Mouse (Mus musculus) liver, embryonic 16.5 days (tissue): ENCODE measurements around the gene Rfx3. TPM values are rescaled to one million over a fixed set of nuclear protein-coding genes. Genes with fewer than 3 reads are reported as not detected.

ENCODE experiments used
- ATAC-seq: fragments of 200-750 bp; cut with Nextera tagmentation; 2 replicates; pipeline ENCODE4 v1.8.0; 2017; ENCODE audit warnings: low read depth, mild to moderate bottlenecking, moderate number of reproducible peaks, moderate library complexity
- H3K27ac ChIP-seq: fragments of 300-500 bp; sonication (generic); 2 replicates; pipeline ENCODE4 v1.5.1; 2014; ENCODE audit warnings: mild to moderate bottlenecking, low read length
- H3K27me3 ChIP-seq: fragments of 300-500 bp; sonication (generic); 2 replicates; pipeline ENCODE4 v1.6.1; 2014; ENCODE audit warnings: low read depth, low read length, mixed read lengths; ENCODE audit not compliant: control insufficient read depth, insufficient read depth
- H3K36me3 ChIP-seq: fragments of 300-500 bp; sonication (generic); 2 replicates; pipeline ENCODE4 v1.6.1; 2014; ENCODE audit warnings: mild to moderate bottlenecking; ENCODE audit not compliant: control insufficient read depth, insufficient read depth
- H3K4me1 ChIP-seq: fragments of 300-500 bp; sonication (generic); 2 replicates; pipeline ENCODE4 v1.6.1; 2014; ENCODE audit warnings: low read depth, low read length, mixed read lengths; ENCODE audit not compliant: control insufficient read depth
- H3K4me2 ChIP-seq: fragments of 300-500 bp; sonication (generic); 2 replicates; pipeline ENCODE4 v1.6.1; 2014; ENCODE audit warnings: low read depth, low read length, mixed read lengths
- H3K4me3 ChIP-seq: fragments of 300-500 bp; sonication (generic); 2 replicates; pipeline ENCODE4 v1.5.1; 2014; ENCODE audit warnings: low read depth, mild to moderate bottlenecking, low read length
- H3K9ac ChIP-seq: fragments of 300-500 bp; sonication (generic); 2 replicates; pipeline ENCODE4 v1.6.1; 2014; ENCODE audit warnings: low read depth, low read length
- H3K9me3 ChIP-seq: fragments of 300-500 bp; sonication (generic); replicated peaks from 2 replicates; pipeline ENCODE4 v1.6.1; 2016; ENCODE audit warnings: low read length; ENCODE audit not compliant: control insufficient read depth
- WGBS: fragments of 180-500 bp; shearing (Covaris S2); extraction: QIAGEN DNeasy Blood & Tissue Kit; methylation state at CpG from one replicate; pipeline ENCODE4 v1.1.7; 2014; ENCODE audit not compliant: insufficient replicate concordance; 5-methylcytosine and 5-hydroxymethylcytosine counted together
- polyA plus RNA-seq: library from polyadenylated mRNA; unstranded; fragments of >200 nt; fragmentation: Nextera tagmentation; extraction: Ambion mirVana; gene quantifications from 2 replicates; pipeline ENCODE4 v1.2.1, GENCODE M21; 2015

Gene Rfx3
- polyA plus RNA-seq, 1 experiment from 2014 or later, result 2.0 TPM

DNA sequence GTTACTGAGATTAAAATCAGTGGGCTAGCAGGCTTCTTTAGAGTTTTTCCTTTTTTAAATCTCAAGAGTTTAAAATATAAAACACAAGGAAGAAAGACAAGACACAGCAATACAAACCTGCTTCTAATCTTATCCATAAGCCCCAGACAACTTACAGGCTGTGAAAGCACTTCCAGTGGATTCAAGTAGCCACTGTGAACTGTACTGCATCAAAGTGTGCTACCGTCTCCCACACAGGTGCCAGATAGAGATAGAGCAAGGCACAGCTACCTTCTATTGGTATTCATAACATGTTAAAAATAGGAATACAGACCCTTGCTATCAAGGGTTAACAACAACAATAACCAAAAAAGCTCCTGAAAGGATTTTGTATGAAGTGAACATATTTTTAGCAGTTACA, 178.5 kb downstream of the Rfx3 start:
- no peak for ATAC-seq
- whole genome bisulfite sequencing, result 11% methylated on average over 1 of the region's 1 CpGs
- Histone ChIP-seq H3K4me3 (no peak overlapping the region), H3K27me3 (no peaks in the 10 kb centered on the region), H3K9ac (no peak overlapping the region), H3K4me1 (no peaks in the 10 kb centered on the region), H3K36me3 (no peaks in the 10 kb centered on the region), H3K4me2 (no peak overlapping the region), H3K9me3 (no peaks in the 10 kb centered on the region), H3K27ac (no peak overlapping the region)

GRCm38 (mm10) chr19:27828316-27828715, 182.7 kb downstream of the Rfx3 start:
- no peaks in the 10 kb centered on the region for H3K27me3 ChIP-seq
- no peaks in the 10 kb centered on the region for H3K36me3 ChIP-seq
- no peak for ATAC-seq
- no peak overlapping the region for H3K4me3 ChIP-seq
- WGBS, result 56% methylated on average over 1 of the region's 1 CpGs
- H3K9ac ChIP-seq, result no peak overlapping the region
- H3K4me1 ChIP-seq, result no peaks in the 10 kb centered on the region
- no peak overlapping the region for H3K4me2 ChIP-seq
- no peak overlapping the region for H3K27ac ChIP-seq
- H3K9me3 ChIP-seq, result no peaks in the 10 kb centered on the region

DNA sequence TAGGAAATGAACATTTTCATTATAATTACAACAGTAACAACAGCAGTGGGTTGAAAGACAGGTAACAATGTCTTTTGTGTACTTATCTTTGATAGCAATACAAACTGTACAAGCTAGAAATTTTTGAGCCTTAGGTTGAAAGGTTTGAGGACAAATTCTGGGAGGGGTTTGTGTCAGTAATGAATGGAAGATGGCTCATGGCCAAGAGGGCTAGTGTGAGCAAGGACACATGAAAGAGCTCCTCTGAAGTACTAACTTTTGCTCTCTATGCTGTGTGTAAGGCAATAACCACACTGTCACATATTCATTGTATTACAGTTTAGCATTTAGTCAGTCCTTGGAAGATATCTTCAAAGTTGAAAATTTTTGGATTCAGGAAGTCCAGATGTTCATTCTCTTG, 193.3 kb downstream of the Rfx3 start:
- no peaks in the 10 kb centered on the region for H3K9me3 ChIP-seq
- H3K4me3 ChIP-seq, result no peak overlapping the region
- no peak overlapping the region for H3K27ac ChIP-seq
- H3K9ac ChIP-seq, result no peak overlapping the region
- no peaks in the 10 kb centered on the region for H3K27me3 ChIP-seq
- no peak overlapping the region for H3K4me2 ChIP-seq
- no peaks in the 10 kb centered on the region for H3K4me1 ChIP-seq
- no peaks in the 10 kb centered on the region for H3K36me3 ChIP-seq
- ATAC-seq, result no peak

- no peak overlapping the region for H3K4me2 ChIP-seq
- ATAC-seq, result no peak
- no peak overlapping the region for H3K9ac ChIP-seq
- no peaks in the 10 kb centered on the region for H3K9me3 ChIP-seq
- no peaks in the 10 kb centered on the region for H3K36me3 ChIP-seq
- no peak overlapping the region for H3K4me3 ChIP-seq
- no peak overlapping the region for H3K27ac ChIP-seq
- 32% methylated on average over 4 of the region's 4 CpGs for WGBS
- H3K27me3 ChIP-seq, result no peaks in the 10 kb centered on the region
- H3K4me1 ChIP-seq, result no peaks in the 10 kb centered on the region
Measured at GRCm38 (mm10) chr19:27780030-27780429, 230.9 kb downstream of the Rfx3 start.

DNA sequence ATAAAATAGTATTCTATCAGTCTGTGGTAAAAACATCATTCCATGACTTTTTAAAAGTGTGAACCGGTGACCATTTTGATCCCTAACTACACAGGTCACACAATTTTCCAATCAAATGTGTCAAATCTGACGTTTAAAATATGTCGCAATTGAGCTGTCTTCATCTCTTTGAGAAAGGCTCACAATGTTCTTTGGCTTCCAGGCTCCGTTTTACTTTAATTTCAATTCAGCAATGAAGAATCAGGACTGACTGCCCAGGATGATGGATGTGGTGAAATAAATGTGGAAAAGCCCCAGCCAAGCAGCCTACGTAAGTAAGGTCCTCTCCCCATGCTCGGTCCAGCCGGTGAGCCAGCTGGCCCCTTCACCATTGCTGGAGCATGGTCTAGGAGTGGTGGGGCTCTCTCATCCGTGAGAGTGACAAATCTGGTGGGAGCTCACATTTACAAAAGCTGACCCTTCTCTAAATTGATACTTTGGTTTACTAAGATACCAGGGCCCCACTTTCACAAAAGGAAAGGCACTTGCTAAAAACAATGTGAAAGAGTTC, 240.2 kb downstream of the Rfx3 start:
- Histone ChIP-seq H3K4me2 (no peak overlapping the region), H3K4me3 (no peak overlapping the region), H3K9ac (no peak overlapping the region), H3K27me3 (no peaks in the 10 kb centered on the region), H3K9me3 (no peaks in the 10 kb centered on the region), H3K36me3 (no peaks in the 10 kb centered on the region), H3K27ac (no peak overlapping the region), H3K4me1 (no peaks in the 10 kb centered on the region)
- WGBS, result 77% methylated on average over 8 of the region's 8 CpGs
- no peak for ATAC-seq

DNA sequence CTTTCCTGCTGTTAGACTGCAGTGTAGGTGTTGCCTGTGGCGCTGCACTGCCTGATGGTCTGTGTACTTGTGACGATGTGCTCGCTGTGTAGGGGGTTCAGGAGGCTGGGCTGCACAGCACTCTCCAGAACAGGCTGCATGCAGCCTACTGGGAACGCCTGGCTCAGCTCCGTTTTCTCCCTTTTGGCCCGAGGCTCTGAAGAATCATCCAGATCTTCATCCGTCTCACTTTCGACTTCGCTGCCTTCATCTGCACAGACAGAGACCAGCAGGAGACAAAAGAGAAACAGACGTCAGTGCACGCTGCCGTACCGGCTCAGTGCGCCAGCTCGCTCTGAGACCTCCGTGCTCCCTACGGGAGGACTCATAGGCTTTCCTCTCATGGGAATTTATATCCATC, 242.5 kb downstream of the Rfx3 start:
- 80% methylated on average over 17 of the region's 17 CpGs for WGBS
- Histone ChIP-seq H3K27me3 (no peaks in the 10 kb centered on the region), H3K27ac (no peak overlapping the region), H3K4me2 (no peak overlapping the region), H3K9ac (no peak overlapping the region), H3K36me3 (no peaks in the 10 kb centered on the region), H3K4me3 (no peak overlapping the region), H3K9me3 (no peaks in the 10 kb centered on the region), H3K4me1 (no peaks in the 10 kb centered on the region)
- no peak for ATAC-seq

DNA sequence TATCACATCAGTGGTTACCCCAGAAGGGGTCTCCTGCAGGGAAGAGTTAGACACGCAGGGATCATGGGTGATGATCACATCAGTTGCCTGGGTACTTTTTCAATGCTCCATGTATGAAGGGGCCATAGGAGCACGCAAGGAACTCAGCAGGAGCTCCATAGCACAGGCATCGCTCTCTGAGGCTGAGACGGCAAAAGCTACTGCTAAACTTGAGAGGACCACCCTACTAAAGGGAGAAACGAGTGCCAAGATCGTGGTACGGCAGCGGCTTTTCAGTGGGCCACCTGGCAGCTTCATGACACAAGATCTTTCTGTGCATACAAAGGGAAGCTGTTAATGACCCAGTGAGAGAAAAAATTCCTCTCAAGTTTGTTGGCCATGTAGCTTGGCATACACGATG, 250.7 kb downstream of the Rfx3 start:
- Histone ChIP-seq H3K4me3 (no peak overlapping the region), H3K4me2 (no peak overlapping the region), H3K4me1 (no peaks in the 10 kb centered on the region), H3K27me3 (no peaks in the 10 kb centered on the region), H3K9ac (no peak overlapping the region), H3K27ac (no peak overlapping the region), H3K36me3 (no peaks in the 10 kb centered on the region), H3K9me3 (no peaks in the 10 kb centered on the region)
- ATAC-seq, result no peak
- WGBS, result 72% methylated on average over 9 of the region's 9 CpGs

DNA sequence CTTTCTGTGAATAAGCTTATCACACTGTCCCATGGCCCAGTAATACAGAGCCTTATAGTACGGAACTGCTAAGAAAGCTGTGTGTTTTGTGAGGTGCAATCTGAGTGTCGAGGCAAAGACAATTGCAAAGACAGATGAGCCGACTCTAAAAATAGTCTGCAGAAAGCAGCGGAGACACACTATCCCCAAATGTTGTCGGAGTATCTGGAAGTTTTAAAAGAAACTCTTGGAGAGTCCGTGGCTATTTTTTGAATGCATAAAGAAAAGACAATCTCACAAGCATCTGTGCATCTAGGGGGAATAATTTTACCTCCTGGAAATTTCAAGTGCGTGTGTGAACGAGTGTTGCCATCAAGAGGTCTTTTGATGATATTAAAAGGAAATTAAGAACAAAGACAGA, 251.6 kb downstream of the Rfx3 start:
- WGBS, result 71% methylated on average over 8 of the region's 8 CpGs
- H3K4me1 ChIP-seq, result no peaks in the 10 kb centered on the region
- ATAC-seq, result no peak
- no peaks in the 10 kb centered on the region for H3K36me3 ChIP-seq
- H3K9ac ChIP-seq, result no peak overlapping the region
- no peak overlapping the region for H3K4me3 ChIP-seq
- no peak overlapping the region for H3K4me2 ChIP-seq
- no peaks in the 10 kb centered on the region for H3K9me3 ChIP-seq
- no peak overlapping the region for H3K27ac ChIP-seq
- no peaks in the 10 kb centered on the region for H3K27me3 ChIP-seq

GRCm38 (mm10) chr19:27747301-27747700, 263.7 kb downstream of the Rfx3 start:
- H3K27me3 ChIP-seq, result no peaks in the 10 kb centered on the region
- ATAC-seq, result no peak

More at GRCm38 (mm10) chr19:27747301-27747700, 263.7 kb downstream of the Rfx3 start:
- no peaks in the 10 kb centered on the region for H3K9me3 ChIP-seq
- H3K27ac ChIP-seq, result no peak overlapping the region
- no peak overlapping the region for H3K4me2 ChIP-seq
- no peak overlapping the region for H3K9ac ChIP-seq
- H3K4me1 ChIP-seq, result no peaks in the 10 kb centered on the region
- no peak overlapping the region for H3K4me3 ChIP-seq
- WGBS, result 77% methylated on average over 1 of the region's 1 CpGs
- no peaks in the 10 kb centered on the region for H3K36me3 ChIP-seq
